Mouse (Mus musculus) granulocyte monocyte progenitor cell, adult 5-6 weeks (primary cell): Measurements from ENCODE around the gene Ticam1. TPM values are rescaled to one million over a fixed set of nuclear protein-coding genes. Genes with fewer than 3 reads are reported as not detected.

ENCODE experiments used
- ATAC-seq: replicated peaks from 2 replicates; pipeline ENCODE4 v1.8.0; 2016; ENCODE audit warnings: mild to moderate bottlenecking, moderate TSS enrichment, inconsistent platforms; ENCODE audit not compliant: poor library complexity, severe bottlenecking
- total RNA-seq, 2 experiments: library from RNA; stranded (forward) in 1 of 2; stranded (reverse) in 1 of 2; fragments of 200-712, 200-1000 nt in 1 of 2; fragments of >200 nt in 1 of 2; fragmentation: Nextera tagmentation in 1 of 2; gene quantifications; 2 replicates each; pipeline ENCODE4 v1.2.3; 2014 to 2017

Gene Ticam1
- total RNA-seq, 2 experiments from 2014 or later = 6.1 to 14.5 TPM

GRCm38 (mm10) chr17:56226566-56226965 is 50.0 kb downstream of the Ticam1 start:
- ATAC-seq = no peak

GRCm38 (mm10) chr17:56224916-56225315 is 51.7 kb downstream of the Ticam1 start:
- peak; percentile 76 for ATAC-seq

- ATAC-seq = peak; percentile 73
These were observed 56.8 kb downstream of the Ticam1 start for GRCm38 (mm10) chr17:56219805-56220204.

Other genes with a start within 250 kb of the Ticam1 start
- gene Sh3gl1, start 240.2 kb downstream of the Ticam1 start, total RNA-seq (2014; fragmentation: Nextera tagmentation) = 23.8 and 29.4 TPM in 2 replicates
- 23.0 and 25.3 TPM in 2 replicates for gene Sh3gl1, start 240.2 kb downstream of the Ticam1 start, total RNA-seq (2017)
- gene Chaf1a, start 236.3 kb downstream of the Ticam1 start, total RNA-seq (2014; fragmentation: Nextera tagmentation) = 36.0 and 39.4 TPM in 2 replicates
- 32.1 and 36.0 TPM in 2 replicates for gene Chaf1a, start 236.3 kb downstream of the Ticam1 start, total RNA-seq (2017)
- 15.2 and 21.3 TPM in 2 replicates for gene Ubxn6, start 201.8 kb downstream of the Ticam1 start, total RNA-seq (2014; fragmentation: Nextera tagmentation)
- 26.1 and 26.7 TPM in 2 replicates for gene Ubxn6, start 201.8 kb downstream of the Ticam1 start, total RNA-seq (2017)
- gene Hdgfl2, start 197.2 kb downstream of the Ticam1 start, total RNA-seq (2014; fragmentation: Nextera tagmentation) = 70.7 and 83.3 TPM in 2 replicates
- gene Hdgfl2, start 197.2 kb downstream of the Ticam1 start, total RNA-seq (2017) = 65.1 and 77.6 TPM in 2 replicates
- gene Plin4, start 167.0 kb downstream of the Ticam1 start, total RNA-seq (2014; fragmentation: Nextera tagmentation) = not detected in 2 replicates
- not detected in 2 replicates for gene Plin4, start 167.0 kb downstream of the Ticam1 start, total RNA-seq (2017)
- not detected in 2 replicates for gene Plin5, start 159.2 kb downstream of the Ticam1 start, total RNA-seq (2014; fragmentation: Nextera tagmentation)
- gene Plin5, start 159.2 kb downstream of the Ticam1 start, total RNA-seq (2017) = 0.09 TPM in 1 of 2 replicates, not detected in the other
- 0.45 and 0.96 TPM in 2 replicates for gene Lrg1, start 154.8 kb downstream of the Ticam1 start, total RNA-seq (2014; fragmentation: Nextera tagmentation)
- 0.69 and 2.6 TPM in 2 replicates for gene Lrg1, start 154.8 kb downstream of the Ticam1 start, total RNA-seq (2017)
- gene Sema6b, start 136.4 kb downstream of the Ticam1 start, total RNA-seq (2014; fragmentation: Nextera tagmentation) = 4.3 and 5.1 TPM in 2 replicates
- gene Sema6b, start 136.4 kb downstream of the Ticam1 start, total RNA-seq (2017) = 6.0 and 7.7 TPM in 2 replicates
- 1.0 and 1.1 TPM in 2 replicates for gene Tnfaip8l1, start 114.3 kb downstream of the Ticam1 start, total RNA-seq (2014; fragmentation: Nextera tagmentation)
- gene Tnfaip8l1, start 114.3 kb downstream of the Ticam1 start, total RNA-seq (2017) = 2.0 and 2.7 TPM in 2 replicates
- gene Mydgf, start 92.9 kb downstream of the Ticam1 start, total RNA-seq (2014; fragmentation: Nextera tagmentation) = 62.2 and 62.6 TPM in 2 replicates
- gene Mydgf, start 92.9 kb downstream of the Ticam1 start, total RNA-seq (2017) = 51.1 and 54.4 TPM in 2 replicates
- gene Dpp9, start 57.9 kb downstream of the Ticam1 start, total RNA-seq (2014; fragmentation: Nextera tagmentation) = 39.7 and 46.0 TPM in 2 replicates
- 14.0 and 19.6 TPM in 2 replicates for gene Dpp9, start 57.9 kb downstream of the Ticam1 start, total RNA-seq (2017)
- gene Fem1a, start 20.0 kb downstream of the Ticam1 start, total RNA-seq (2014; fragmentation: Nextera tagmentation) = 16.8 and 17.3 TPM in 2 replicates
- gene Fem1a, start 20.0 kb downstream of the Ticam1 start, total RNA-seq (2017) = 25.6 and 26.5 TPM in 2 replicates
- 17.0 and 19.3 TPM in 2 replicates for gene Plin3, start 16.1 kb upstream of the Ticam1 start, total RNA-seq (2014; fragmentation: Nextera tagmentation)
- gene Plin3, start 16.1 kb upstream of the Ticam1 start, total RNA-seq (2017) = 29.0 and 29.2 TPM in 2 replicates
- not detected in 2 replicates for gene Arrdc5, start 23.5 kb upstream of the Ticam1 start, total RNA-seq (2014; fragmentation: Nextera tagmentation)
- gene Arrdc5, start 23.5 kb upstream of the Ticam1 start, total RNA-seq (2017) = not detected in 2 replicates
- 149 and 159 TPM in 2 replicates for gene Uhrf1, start 26.5 kb upstream of the Ticam1 start, total RNA-seq (2014; fragmentation: Nextera tagmentation)
- gene Uhrf1, start 26.5 kb upstream of the Ticam1 start, total RNA-seq (2017) = 168 and 171 TPM in 2 replicates
- 7.7 and 13.3 TPM in 2 replicates for gene Kdm4b, start 49.3 kb upstream of the Ticam1 start, total RNA-seq (2014; fragmentation: Nextera tagmentation)
- gene Kdm4b, start 49.3 kb upstream of the Ticam1 start, total RNA-seq (2017) = 5.7 and 8.9 TPM in 2 replicates
- gene Ptprs, start 199.7 kb upstream of the Ticam1 start, total RNA-seq (2014; fragmentation: Nextera tagmentation) = 62.2 and 73.5 TPM in 2 replicates
- 45.1 and 59.2 TPM in 2 replicates for gene Ptprs, start 199.7 kb upstream of the Ticam1 start, total RNA-seq (2017)
- gene Znrf4, start 235.6 kb upstream of the Ticam1 start, total RNA-seq (2014; fragmentation: Nextera tagmentation) = not detected in 2 replicates
- gene Znrf4, start 235.6 kb upstream of the Ticam1 start, total RNA-seq (2017) = not detected in 2 replicates